Mouse (Mus musculus) lung, postnatal 14 days (tissue): ENCODE measurements at regions not wholly inside any gene's neighbourhood (a gene's known extent, or its start where the extent isn't known, plus 50 kb on each side); places are given as distances from the start of the nearest gene placed in this dataset.
A peak's percentile ranks its signal among the peaks of the same experiment; 100 is the strongest.
"Not testable (repeated sequence)": the region's sequence is repeated elsewhere in the genome, so short reads cannot be mapped to it uniquely, and the experiment has no call there.

ENCODE experiments used
- DNase-seq: peaks from one replicate; pipeline ENCODE4 v3.0.0; 2021

DNA sequence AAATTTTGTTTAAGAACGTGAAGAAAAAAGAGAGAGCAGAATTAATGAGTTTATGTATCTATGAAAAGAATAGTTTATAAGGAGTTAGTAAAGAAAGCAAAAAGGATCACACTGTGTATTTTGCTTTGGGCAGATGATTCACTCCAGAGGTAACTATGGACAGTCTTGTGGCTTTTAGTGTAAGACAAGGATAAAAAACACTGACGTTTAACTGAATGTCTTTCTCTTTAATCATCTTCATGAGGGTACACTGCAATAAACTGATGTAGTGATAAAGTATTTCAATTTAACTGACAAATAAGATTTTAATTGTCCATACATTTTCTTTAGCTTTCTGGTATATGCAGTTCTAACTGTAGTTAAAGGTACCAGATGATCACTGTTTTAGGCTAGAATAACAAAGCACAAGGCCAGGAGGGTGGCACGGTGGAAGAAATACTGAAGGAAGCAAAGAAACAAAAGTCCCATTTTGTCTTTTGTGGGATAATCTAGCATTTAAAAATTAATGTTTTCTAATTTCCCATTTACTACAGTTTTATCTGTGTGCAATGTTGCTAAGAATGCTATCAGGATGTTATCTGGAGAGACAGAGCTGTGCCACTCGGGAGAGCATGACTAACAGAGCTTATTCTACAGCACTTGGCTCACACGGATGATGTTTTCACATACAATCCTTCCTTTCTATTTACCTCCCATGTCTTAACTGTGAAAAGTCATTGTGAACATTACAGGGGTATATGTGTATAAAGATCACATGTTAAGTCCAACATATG lies 232.4 kb upstream of the Tusc1 start:
- DNase-seq = no peak

DNA sequence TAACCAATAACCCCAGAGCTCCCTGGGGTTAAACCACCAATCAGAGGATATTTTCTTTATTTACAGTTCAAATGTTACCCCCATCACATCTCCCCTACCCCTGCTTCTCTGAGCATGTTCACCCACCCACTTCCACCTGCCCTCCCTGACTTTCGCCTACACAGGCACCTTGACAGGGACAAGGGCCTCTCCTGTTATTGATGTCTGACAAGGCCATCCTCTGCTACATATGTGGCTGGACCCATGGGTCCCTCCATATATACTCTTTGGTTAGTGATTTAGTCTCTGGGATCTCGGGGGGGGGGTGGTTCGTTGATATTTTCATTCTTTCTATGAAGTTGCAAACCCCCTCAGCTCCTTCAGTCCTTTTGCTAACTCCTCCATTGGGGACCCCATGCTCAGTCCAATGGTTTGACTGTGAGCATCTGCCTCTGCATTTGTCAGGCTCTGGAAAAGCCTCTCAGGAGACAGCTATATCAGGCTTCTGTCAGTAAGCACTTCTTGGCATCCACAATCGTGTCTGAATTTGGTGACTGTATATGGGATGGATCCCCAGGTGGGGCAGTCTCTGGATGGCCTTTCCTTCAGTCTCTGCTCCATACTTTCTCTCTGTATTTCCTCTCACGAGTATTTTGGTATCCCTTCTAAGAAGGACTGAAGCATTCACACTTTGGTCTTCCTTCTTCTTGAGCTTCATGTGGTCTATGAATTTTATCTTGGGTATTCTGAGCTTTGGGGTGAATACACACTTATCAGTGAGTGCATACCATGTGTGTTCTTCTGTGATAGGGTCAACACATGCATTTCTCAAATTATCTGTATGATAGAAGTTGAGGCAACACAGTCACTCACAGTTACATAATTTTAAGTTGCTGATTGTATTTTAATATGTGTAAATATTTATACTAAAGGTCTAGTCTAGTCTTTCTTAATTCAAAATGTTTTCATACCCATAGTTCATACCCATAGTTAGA lies 220.8 kb upstream of the Tusc1 start:
- no peak for DNase-seq

GRCm38 (mm10) chr4:93555181-93555580 lies 219.9 kb upstream of the Tusc1 start:
- not testable (repeated sequence) for DNase-seq

DNA sequence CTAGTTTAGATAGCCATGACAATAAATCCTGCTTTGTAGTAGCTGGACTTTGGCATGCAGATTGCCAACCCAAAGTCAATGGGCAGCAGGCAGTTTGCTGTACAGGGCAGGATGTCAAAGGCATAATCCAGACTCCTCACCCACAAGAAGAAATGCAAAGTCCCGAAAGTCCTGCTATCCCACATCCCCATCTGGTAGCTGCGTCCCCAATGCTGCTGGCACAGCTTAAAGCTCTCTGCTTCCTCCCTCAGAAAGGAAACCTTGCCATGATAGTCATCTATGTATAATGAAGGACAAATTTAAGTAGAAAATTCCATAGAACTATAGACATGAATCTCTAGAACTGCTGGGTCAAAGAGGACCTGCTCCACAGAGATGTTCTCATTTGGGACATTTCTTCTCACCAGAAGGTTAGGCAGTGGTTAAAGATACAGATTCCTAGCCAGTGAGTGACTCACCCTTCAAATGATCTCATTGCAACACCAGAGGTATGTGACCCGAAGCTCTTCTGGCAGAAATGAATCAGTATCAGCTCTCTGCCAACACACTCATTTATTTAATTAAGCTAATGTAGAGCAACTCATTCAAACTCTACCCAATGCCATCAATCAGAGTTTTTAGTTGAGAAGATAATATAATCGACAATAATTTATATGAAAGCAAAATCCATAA lies 217.3 kb upstream of the Tusc1 start:
- no peak for DNase-seq

DNA sequence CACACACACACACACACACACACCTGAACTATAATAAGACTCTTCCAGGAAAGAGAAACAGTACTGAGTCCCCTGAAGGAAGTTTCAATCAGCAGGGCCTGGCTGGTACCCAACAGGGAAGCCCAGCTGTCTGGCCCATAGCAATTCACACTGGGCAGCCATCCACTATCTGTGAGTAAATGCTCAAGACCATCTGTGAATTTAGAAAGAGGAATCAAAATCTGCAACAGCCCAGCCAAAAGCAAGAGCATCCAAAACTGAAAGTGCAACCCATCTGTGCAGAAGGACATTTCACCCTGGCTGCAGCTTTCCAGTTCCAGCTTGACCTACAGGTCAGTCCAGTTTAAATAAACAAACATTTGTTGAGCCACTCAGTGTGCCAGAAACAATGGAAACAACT lies 215.8 kb upstream of the Tusc1 start:
- peak; percentile 43 for DNase-seq

GRCm38 (mm10) chr4:93540588-93540987 lies 205.3 kb upstream of the Tusc1 start:
- DNase-seq = no peak

DNA sequence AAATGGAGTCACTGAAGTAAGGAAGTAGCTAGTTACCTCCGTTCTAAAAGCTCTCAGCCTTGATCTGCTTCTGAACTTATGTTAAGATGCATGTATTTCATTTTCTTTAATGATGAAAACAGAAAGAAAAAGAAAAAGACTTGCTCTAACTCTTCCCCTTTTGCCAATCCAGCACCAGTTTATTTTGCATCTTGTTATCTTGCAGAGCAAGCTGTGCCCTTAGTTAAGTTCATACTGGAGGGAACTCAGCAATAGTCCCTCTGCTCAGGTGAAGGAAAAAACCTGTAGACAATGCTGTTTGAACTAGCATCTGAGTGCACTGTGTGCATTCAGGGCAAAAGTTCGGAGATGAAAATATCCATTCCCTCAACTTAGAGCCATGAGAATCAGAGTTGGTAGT lies 192.1 kb upstream of the Tusc1 start:
- no peak for DNase-seq

- DNase-seq = no peak
These were observed 185.3 kb upstream of the Tusc1 start for GRCm38 (mm10) chr4:93520454-93521100.

DNA sequence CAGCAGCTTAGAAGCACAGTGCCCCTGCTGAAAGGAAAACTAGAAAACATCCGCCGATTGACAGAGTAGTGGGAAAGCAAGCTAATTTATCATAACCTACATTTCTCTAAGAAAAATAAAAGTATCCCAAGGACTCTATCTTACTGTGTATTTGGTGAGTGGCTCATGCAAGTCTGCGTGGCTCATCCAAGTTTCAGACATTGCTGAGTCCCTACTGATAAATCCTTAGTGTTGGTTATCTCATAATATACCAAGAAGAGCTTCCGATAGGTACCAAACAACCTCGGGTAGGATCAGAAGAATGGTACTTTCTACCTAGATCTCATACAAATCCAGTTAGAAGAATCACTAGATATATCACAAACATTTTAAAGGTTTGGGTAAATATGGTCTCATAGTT lies 183.6 kb upstream of the Tusc1 start:
- no peak for DNase-seq

DNA sequence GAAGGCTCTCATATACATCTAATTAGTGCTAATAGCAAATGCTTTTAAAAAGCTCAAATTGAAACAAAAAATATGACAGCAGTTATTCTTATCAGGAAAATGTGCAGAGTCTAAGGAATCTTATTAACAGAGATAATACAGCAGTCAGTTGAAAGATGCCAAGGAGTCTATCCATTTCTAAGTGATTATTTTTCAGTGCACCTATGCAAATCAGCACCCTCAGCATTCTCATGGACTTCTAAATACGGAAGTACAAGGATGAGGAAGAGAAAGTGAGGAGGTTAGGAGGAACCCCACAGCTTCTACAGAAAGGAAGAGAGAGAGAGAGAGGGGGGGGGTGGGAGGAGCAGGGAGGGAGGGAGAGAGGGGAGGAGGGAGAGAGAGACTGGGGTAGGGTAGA lies 175.5 kb upstream of the Tusc1 start:
- no peak for DNase-seq

DNA sequence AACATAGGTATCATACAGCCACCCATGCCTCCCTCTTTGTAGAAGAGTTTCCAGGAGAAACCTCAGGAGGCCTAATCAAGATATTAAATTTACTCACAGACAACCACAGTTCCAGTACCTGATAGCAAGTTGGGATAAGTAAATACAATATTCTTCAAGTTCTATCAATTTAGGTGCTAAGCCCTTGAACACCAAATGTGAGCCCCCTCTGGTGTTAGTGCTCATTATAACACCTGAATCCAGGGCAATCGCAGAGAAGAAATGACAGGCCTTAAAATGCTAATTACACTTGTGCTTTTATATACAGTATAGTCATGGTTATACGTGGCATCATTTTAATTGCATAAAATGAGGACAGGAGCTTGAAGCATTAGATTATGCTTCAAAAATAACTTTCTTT lies 161.6 kb upstream of the Tusc1 start:
- no peak for DNase-seq

- DNase-seq = no peak
These were observed 159.0 kb upstream of the Tusc1 start for GRCm38 (mm10) chr4:93494319-93494718.

DNA sequence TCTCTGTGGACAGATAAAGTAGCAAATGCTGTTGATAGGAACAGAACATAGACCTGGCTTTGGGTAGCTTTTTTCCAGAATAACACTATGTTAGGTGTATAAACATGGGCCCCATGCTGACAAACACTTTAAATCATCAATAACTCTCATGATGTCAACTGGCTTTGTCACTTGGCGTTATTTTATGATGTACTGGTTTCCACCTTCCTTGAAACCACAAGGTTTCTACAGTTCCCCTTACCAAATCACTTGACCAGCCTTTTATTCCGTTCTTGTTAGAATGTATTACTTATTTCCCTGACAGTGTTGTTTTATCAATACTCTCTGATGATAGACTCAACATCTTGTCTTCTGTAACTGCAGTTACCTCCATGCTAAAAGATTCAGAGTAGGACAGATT lies 158.6 kb upstream of the Tusc1 start:
- no peak for DNase-seq

GRCm38 (mm10) chr4:93493326-93493725 lies 158.0 kb upstream of the Tusc1 start:
- no peak for DNase-seq

GRCm38 (mm10) chr4:93488570-93488969 lies 153.3 kb upstream of the Tusc1 start:
- DNase-seq = no peak

DNA sequence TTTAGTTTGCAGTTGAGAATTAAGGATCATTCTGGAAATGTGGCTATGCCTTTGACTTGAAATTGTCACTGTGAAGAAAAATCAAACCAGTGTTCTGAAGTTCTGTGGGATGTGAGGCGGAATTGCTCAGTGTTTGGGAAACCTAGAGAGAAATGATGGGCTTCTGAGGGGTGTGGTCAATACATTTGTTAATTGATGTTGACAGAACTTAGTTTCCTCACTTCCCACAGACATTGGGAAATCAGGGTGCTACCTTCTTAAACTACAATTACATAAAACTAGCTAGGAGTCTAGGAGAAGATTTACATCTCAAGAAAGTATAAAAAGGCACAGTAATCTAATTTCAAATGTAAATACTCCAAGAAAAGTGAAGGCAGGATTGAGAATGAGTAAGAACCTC lies 151.1 kb upstream of the Tusc1 start:
- DNase-seq = no peak

DNA sequence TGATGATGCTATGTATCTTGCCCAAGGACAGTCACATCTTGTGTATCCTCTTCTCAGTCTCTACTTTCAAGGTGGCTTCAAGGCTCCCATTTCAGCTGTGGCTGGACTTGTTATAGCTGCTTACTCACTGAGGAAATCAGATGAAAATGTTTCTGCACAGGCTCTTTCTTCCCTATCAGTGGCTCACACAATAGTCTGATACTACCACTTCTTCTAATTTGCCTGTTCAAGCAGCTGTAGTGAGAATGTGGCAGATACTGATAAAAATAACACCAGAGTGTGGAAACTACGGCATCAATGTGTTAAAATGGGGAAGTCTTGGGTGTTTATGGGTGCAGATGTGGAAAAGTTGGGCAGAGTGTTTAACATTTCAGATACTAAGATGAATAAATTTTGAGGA lies 145.9 kb upstream of the Tusc1 start:
- DNase-seq = no peak

- no peak for DNase-seq
These were observed 142.0 kb upstream of the Tusc1 start for GRCm38 (mm10) chr4:93477189-93477767.

GRCm38 (mm10) chr4:93467998-93468397 lies 132.7 kb upstream of the Tusc1 start:
- no peak for DNase-seq

- DNase-seq = no peak
These were observed 132.1 kb upstream of the Tusc1 start for GRCm38 (mm10) chr4:93467424-93467823.

- DNase-seq = no peak
These were observed 116.0 kb upstream of the Tusc1 start for GRCm38 (mm10) chr4:93451357-93451756.

DNA sequence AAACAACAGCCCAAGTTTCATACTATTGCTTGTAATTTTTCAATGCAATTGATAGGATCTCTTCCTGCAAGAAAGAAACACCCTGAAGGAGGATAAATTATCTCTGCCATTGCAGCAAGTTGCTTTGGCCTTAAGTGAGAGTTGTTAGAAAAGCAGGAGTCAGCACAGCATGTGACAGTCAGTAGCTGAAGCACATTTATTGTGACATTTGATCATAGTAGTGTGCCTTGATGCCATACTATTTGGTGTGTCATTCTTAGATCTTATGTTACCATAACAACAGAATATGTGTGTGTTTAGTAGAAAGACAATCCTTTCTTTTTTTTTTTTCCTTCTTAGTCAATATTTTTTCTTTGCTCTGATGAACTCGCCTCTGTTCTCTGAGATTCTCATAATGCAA lies 115.5 kb upstream of the Tusc1 start:
- no peak for DNase-seq

DNA sequence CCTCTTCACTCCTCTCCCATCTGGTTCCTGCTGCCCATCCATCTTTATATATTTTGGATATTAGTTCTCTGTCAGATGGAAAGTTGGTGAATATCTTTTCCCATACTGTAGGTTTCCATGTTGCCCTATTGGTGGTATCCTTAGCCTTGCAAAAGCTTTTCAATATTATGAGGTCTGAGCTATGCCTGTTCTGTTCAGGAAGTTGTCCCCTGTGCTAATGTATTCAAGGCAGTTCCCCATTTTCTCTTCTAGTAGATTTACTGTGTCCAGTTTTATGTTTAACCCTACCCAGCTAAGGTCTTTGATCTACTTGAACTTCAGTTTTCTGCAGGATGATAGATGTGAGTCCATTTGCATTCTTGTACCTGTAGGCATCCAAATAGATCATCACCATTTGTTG lies 109.4 kb upstream of the Tusc1 start:
- DNase-seq = no peak
